Mouse (Mus musculus): ENCODE results near the gene Tmem110.

Tmem110 gene

GRCm38 (mm10) chr14:30825476-30826131 is at the start of gene Tmem110:
Tmem110 (plus strand) TSS chr14:30825590.
- peak; percentile 92 for DNase-seq

- DNase-seq: no peak
Measured at GRCm38 (mm10) chr14:30784614-30785013, 40.8 kb upstream of the Tmem110 start.

- no peak for DNase-seq
Measured at GRCm38 (mm10) chr14:30789471-30789870, 35.9 kb upstream of the Tmem110 start.

GRCm38 (mm10) chr14:30792871-30793270 is 32.5 kb upstream of the Tmem110 start:
- no peak for DNase-seq

GRCm38 (mm10) chr14:30801756-30802155 is 23.6 kb upstream of the Tmem110 start:
- no peak for DNase-seq

GRCm38 (mm10) chr14:30821136-30821535 is 4.3 kb upstream of the Tmem110 start:
- no peak for DNase-seq

GRCm38 (mm10) chr14:30824456-30824995 is 864 bp upstream of the Tmem110 start:
- no peak for DNase-seq

GRCm38 (mm10) chr14:30825021-30825475 is 342 bp upstream of the Tmem110 start:
- DNase-seq: no peak

GRCm38 (mm10) chr14:30826174-30827140 is 1.1 kb downstream of the Tmem110 start:
- no peak for DNase-seq

- DNase-seq: no peak
Measured at GRCm38 (mm10) chr14:30827480-30827879, 2.1 kb downstream of the Tmem110 start.

GRCm38 (mm10) chr14:30828077-30828476 is 2.7 kb downstream of the Tmem110 start:
- DNase-seq: peak; percentile 45 to 78

- DNase-seq: peak; percentile 75 to 89
Measured at GRCm38 (mm10) chr14:30828635-30829460, 3.5 kb downstream of the Tmem110 start.

- no peak for DNase-seq
Measured at GRCm38 (mm10) chr14:30837416-30837996, 12.1 kb downstream of the Tmem110 start.

- DNase-seq: no peak
Measured at GRCm38 (mm10) chr14:30843701-30844100, 18.3 kb downstream of the Tmem110 start.

- DNase-seq: no peak
Measured at GRCm38 (mm10) chr14:30850504-30850903, 25.1 kb downstream of the Tmem110 start.

GRCm38 (mm10) chr14:30852325-30852724 is 26.9 kb downstream of the Tmem110 start:
- DNase-seq: no peak

GRCm38 (mm10) chr14:30855316-30855715 is 29.9 kb downstream of the Tmem110 start:
- DNase-seq: no peak

GRCm38 (mm10) chr14:30856885-30857507 is 31.6 kb downstream of the Tmem110 start:
- DNase-seq: no peak

- peak in 1 of 2 experiments; percentile 24 for DNase-seq
Measured at GRCm38 (mm10) chr14:30857990-30858389, 32.6 kb downstream of the Tmem110 start.

- DNase-seq: peak; percentile 40 to 65
Measured at GRCm38 (mm10) chr14:30861421-30862125, 36.2 kb downstream of the Tmem110 start.

- no peak for DNase-seq
Measured at GRCm38 (mm10) chr14:30862368-30862767, 37.0 kb downstream of the Tmem110 start.
